Mouse (Mus musculus) adrenal gland, postnatal 14 days (tissue): Measurements from ENCODE around the gene Irgc1. TPM values are rescaled to one million over a fixed set of nuclear protein-coding genes. Genes with fewer than 3 reads are reported as not detected.
"Not testable (repeated sequence)": the region's sequence is repeated elsewhere in the genome, so short reads cannot be mapped to it uniquely, and the experiment has no call there.

Experiments
- DNase-seq: peaks from one replicate; pipeline ENCODE4 v3.0.0; 2021; ENCODE audit warnings: mixed read lengths
- total RNA-seq: library from RNA; stranded (reverse); gene quantifications from 2 replicates; pipeline ENCODE4 v1.2.3, GENCODE M21; 2021

Irgc1 gene
- total RNA-seq, 1 experiment from 2014 or later, result not detected

GRCm38 (mm10) chr7:24435305-24435704, 16.8 kb downstream of the Irgc1 start:
- no peak for DNase-seq

DNA sequence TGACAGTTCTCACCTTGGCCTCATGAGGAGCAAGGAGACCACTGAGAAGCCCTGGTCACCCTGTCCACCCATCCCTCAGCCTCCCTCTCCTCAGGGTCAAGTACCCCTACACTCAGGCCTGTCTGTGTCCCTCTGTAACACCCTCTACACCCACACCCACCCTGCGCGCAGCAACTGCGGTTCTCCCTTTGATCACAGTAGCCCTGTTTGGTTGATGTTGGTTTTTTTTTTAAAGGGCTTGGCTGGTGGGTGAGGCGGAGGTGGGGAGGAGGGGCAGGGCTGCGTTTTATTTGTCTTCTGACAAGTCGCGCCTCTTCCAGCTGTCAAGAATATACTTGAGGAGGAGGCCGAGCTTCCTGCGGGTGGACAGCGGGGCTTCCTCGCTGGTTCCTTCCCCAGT, 20.4 kb downstream of the Irgc1 start:
- no peak for DNase-seq

DNA sequence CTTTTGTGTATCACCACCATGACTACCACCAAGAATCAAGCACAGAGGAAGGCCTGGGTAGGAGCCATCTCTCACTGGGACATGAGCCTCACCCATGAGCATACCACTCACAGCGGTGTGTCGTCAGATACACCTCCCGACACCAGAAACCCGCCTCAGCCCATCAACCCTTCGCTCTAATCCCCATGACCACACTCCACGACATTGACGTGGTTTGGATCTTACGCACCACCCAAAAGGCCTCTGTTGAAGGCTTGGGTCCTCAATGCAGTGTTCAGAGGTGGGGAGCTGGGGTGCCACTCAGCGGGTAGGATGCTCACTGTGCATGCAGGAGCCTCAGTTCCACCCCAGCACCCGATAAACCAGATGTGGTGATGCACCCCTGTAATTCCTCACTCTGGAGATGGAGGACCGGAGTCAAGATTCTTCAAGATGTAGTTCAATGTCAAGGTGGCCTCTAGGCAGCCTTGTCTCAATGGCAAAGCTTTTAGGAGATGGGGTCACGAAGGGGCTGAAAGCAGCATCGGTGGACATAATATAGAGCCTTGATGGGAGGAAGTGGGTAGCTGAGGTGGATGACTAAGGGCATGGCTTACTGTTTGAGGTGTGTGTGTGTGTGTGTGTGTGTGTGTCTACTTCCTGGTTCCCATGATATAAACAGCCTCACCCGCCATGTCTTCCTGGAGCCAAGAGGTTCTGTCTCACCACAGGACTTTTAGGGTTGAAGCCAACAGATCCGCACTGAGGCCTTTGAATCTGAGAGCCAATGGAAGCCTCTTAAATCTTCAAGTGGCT, 21.3 kb downstream of the Irgc1 start:
- no peak for DNase-seq

- no peak for DNase-seq
Observed at GRCm38 (mm10) chr7:24429413-24430112, 22.5 kb downstream of the Irgc1 start.

GRCm38 (mm10) chr7:24428725-24429124, 23.4 kb downstream of the Irgc1 start:
- no peak for DNase-seq

- DNase-seq, result no peak
Observed at GRCm38 (mm10) chr7:24427168-24427567, 24.9 kb downstream of the Irgc1 start.

- no peak for DNase-seq
Observed at GRCm38 (mm10) chr7:24425919-24426318, 26.2 kb downstream of the Irgc1 start.

- peak; percentile 69 for DNase-seq
Observed at GRCm38 (mm10) chr7:24423956-24424732, 28.0 kb downstream of the Irgc1 start.

DNA sequence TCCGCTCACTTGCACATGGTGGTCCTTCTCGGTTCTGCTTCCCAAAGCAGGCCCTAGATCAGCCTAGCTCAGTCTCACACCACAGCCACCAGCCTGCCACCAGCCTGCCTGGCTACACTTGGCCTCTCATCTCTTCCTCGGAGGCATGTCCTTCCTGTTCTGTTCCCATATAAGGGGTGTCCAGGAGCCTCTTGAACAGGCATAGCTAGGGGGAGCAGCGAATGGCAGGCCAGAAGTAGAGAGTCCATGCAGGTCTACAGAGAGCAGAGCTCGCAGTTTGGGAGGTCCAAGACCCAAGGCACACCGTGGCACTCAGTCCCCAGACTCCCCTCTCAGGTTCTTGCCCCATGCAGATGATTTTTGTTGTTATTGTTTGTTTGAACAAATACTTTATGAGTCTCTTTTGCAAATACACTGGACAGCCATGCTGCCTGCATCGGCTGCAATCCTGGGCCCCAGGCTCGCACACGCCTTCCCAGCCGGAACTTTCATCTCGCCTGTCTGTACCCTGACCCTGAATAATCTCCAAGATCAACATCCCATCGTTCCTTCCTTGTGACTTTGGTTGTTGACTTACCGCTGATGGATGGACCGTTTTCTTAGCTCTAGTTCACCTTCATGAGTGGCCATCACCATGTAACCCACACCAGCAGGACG, 28.9 kb downstream of the Irgc1 start:
- DNase-seq, result no peak

DNA sequence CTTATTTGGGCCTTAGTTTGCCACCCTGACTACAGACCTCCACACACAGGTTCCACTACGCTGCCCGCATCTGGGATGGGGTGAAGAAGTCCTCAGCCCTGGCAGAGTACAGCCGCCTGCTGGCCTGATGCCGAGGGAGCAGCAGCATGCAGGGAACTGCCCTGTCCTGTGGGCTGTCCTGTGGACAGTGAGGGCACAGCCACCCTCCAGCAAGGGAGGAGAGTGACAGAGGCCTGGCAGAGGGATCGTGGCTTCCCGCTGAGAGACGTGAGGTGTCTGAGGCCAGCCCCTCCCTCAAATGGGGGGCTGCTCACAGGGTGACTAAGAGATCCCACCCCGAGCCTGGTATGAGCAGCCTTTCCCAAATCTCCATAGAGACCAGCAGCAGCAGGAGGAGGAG, 29.8 kb downstream of the Irgc1 start:
- DNase-seq, result no peak

GRCm38 (mm10) chr7:24421648-24422047, 30.4 kb downstream of the Irgc1 start:
- no peak for DNase-seq

GRCm38 (mm10) chr7:24419579-24419978, 32.5 kb downstream of the Irgc1 start:
- no peak for DNase-seq

DNA sequence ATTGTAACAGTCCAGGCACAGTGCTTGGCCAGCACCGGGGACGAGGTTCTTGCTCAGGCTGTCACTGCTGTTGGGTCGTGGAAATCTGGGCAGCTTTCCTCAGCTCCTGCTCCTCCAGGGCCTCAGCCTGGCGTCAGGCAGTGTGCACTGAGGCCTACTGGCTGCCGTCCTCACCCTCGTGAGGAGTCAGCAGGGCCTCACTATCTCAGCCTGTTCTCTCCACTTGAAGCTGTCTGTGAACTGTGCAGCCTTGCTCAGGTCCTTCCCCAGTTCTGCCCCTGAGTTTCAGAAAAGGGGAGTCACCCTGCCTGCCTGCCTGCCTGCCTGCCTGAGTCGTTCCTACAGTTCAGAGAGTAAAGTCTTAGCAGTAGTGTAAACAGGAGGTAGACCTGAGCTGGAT, 36.8 kb downstream of the Irgc1 start:
- no peak for DNase-seq

- DNase-seq, result no peak
Observed at GRCm38 (mm10) chr7:24413630-24414029, 38.5 kb downstream of the Irgc1 start.

GRCm38 (mm10) chr7:24410831-24411230, 41.3 kb downstream of the Irgc1 start:
- no peak for DNase-seq

DNA sequence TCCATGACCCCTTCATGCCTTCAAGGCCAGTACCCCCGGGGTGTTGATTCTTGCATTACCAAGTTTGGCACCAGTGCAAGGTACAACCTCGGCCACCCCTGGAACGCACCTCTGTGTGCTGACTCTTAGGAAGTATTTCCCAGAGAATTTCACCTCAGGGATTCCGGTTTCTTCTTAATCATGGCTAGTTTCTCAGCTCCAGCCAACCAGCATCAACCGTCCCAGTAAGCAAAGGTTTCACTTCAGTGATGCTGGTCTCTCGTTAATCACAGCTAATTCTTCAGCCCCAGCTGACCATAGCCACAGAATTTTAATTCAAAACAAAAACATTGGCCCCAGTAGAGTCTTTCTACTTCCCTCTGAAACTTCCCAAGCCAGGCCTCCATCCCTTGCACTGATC, 42.0 kb downstream of the Irgc1 start:
- no peak for DNase-seq

- no peak for DNase-seq
Observed at GRCm38 (mm10) chr7:24408186-24408585, 43.9 kb downstream of the Irgc1 start.

DNA sequence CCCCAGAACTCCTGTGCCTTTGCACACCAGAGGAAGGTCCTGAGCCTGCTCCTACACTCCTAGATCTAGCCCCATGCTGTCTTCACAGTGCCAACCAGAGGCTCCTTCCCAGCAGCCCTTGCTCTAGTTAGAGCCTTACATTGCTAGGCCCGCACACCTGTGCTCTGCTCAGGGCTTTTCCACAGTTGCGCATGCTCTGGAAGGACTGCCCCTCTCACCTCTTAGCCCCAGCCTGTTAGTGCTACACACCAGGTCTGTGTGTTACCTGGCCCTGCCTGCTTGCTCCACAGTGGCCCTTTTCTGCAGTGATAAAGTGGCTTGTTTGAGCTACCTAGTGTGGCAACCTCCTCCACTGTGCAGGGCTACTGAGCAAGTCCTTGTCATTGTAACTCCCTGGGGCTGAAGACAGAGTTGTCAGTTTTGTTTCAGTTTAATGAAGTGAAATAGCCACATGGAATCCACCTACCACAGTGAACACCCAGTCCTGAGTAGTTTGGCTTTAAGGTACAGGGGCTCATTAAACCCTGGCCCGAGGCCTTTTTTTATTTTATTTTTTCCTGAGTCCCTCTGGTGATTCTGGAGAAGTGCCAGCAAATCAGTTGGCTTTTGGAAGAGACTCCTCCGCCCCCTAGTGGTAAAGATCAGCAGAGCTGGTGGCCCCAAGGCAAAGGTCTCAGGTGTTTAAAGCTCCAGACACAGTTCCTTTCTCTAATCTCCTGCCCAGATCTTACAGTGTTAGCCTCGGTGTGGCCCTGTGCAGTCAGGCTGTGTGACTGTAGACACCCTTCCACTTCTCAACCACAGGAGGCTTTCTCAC, 45.4 kb downstream of the Irgc1 start:
- DNase-seq, result peak; percentile 86

- no peak for DNase-seq
Observed at GRCm38 (mm10) chr7:24405649-24406048, 46.4 kb downstream of the Irgc1 start.

GRCm38 (mm10) chr7:24402851-24403250, 49.2 kb downstream of the Irgc1 start:
- no peak for DNase-seq

- DNase-seq, result not testable (repeated sequence)
Observed at GRCm38 (mm10) chr7:24400489-24400888, 51.6 kb downstream of the Irgc1 start.

GRCm38 (mm10) chr7:24400082-24400452, 52.0 kb downstream of the Irgc1 start:
- no peak for DNase-seq
